Mouse (Mus musculus) liver, embryonic 14.5 days (tissue): Measurements from ENCODE around the gene Hcn3. TPM values are rescaled to one million over a fixed set of nuclear protein-coding genes. Genes with fewer than 3 reads are reported as not detected.

ENCODE experiments used
- ATAC-seq: fragments of 200-750 bp; cut with Nextera tagmentation; 2 replicates; pipeline ENCODE4 v1.8.0; 2017; ENCODE audit warnings: moderate number of reproducible peaks, mild to moderate bottlenecking, moderate library complexity; ENCODE audit not compliant: insufficient read depth
- DNase-seq, 3 experiments: peaks; one replicate each; pipeline ENCODE4 v3.0.0-alpha.2; 2012 to 2013; ENCODE audit warnings: low read depth in 3 of 3, low spot score in 3 of 3
- H3K27ac ChIP-seq: fragments of 300-500 bp; sonication (generic); 2 replicates; pipeline ENCODE4 v1.5.1; 2014; ENCODE audit warnings: moderate library complexity, mild to moderate bottlenecking, control low read depth, inconsistent platforms
- H3K27me3 ChIP-seq: fragments of 300-500 bp; sonication (generic); 2 replicates; pipeline ENCODE4 v1.6.1; 2014; ENCODE audit warnings: mild to moderate bottlenecking, low read length, moderate library complexity; ENCODE audit not compliant: control insufficient read depth, insufficient read depth
- H3K36me3 ChIP-seq: fragments of 300-500 bp; sonication (generic); replicated peaks from 2 replicates; pipeline ENCODE4 v1.6.1; 2014; ENCODE audit warnings: low read depth; ENCODE audit not compliant: control insufficient read depth, insufficient read depth
- H3K4me1 ChIP-seq, 2 experiments: fragments of 200-500 bp in 1 of 2; fragments of 300-500 bp in 1 of 2; sonication (generic) in 1 of 2; replicated peaks; 2 replicates each; pipeline ENCODE4 v1.6.1; 2012 to 2014; ENCODE audit warnings: antibody characterized with exemption in 1 of 2, inconsistent platforms in 1 of 2, low read length in 1 of 2; ENCODE audit not compliant: control insufficient read depth in 2 of 2, insufficient read depth in 2 of 2
- H3K4me2 ChIP-seq: fragments of 300-500 bp; sonication (generic); 2 replicates; pipeline ENCODE4 v1.6.1; 2014; ENCODE audit warnings: low read depth, mild to moderate bottlenecking, control low read depth, moderate library complexity
- H3K4me3 ChIP-seq, 2 experiments: fragments of 200-500 bp in 1 of 2; fragments of 300-500 bp in 1 of 2; sonication (generic) in 1 of 2; 2 replicates each; pipeline ENCODE4 v1.5.1; 2012 to 2014; ENCODE audit warnings: low read depth in 2 of 2, low read length in 2 of 2, mild to moderate bottlenecking in 2 of 2, control low read depth in 1 of 2, inconsistent platforms in 1 of 2, moderate library complexity in 1 of 2; ENCODE audit not compliant: insufficient read depth in 1 of 2
- H3K9ac ChIP-seq: fragments of 300-500 bp; sonication (generic); replicated peaks from 2 replicates; pipeline ENCODE4 v1.6.1; 2014; ENCODE audit warnings: mild to moderate bottlenecking, control low read depth, moderate library complexity
- H3K9me3 ChIP-seq: fragments of 300-500 bp; sonication (generic); 2 replicates; pipeline ENCODE4 v1.6.1; 2016; ENCODE audit warnings: low read length, mixed read lengths; ENCODE audit not compliant: control insufficient read depth
- CTCF ChIP-seq: IDR thresholded peaks from 2 replicates; pipeline ENCODE4 v1.5.1; 2016; ENCODE audit warnings: antibody characterized with exemption, low read depth, control low read depth
- EP300 ChIP-seq: IDR thresholded peaks from 2 replicates; pipeline ENCODE4 v1.6.1; 2016; ENCODE audit warnings: antibody characterized with exemption, low read depth
- WGBS: fragments of 180-500 bp; shearing (Covaris S2); extraction: QIAGEN DNeasy Blood & Tissue Kit; methylation state at CpG from one replicate; pipeline ENCODE4 v1.1.7; 2014; ENCODE audit not compliant: insufficient replicate concordance; 5-methylcytosine and 5-hydroxymethylcytosine counted together
- polyA plus RNA-seq, 2 experiments: library from polyadenylated mRNA; depleted of rRNA in 1 of 2; stranded (reverse) in 1 of 2; unstranded in 1 of 2; fragments of >200 nt; fragmentation: Nextera tagmentation in 1 of 2; extraction: Ambion mirVana in 1 of 2; gene quantifications; 2 replicates each; pipeline versions ENCODE4 v1.2.1 to v1.2.3; 2012 to 2014

Gene Hcn3
- polyA plus RNA-seq, 2 experiments, result 0.31 to 0.55 TPM

DNA sequence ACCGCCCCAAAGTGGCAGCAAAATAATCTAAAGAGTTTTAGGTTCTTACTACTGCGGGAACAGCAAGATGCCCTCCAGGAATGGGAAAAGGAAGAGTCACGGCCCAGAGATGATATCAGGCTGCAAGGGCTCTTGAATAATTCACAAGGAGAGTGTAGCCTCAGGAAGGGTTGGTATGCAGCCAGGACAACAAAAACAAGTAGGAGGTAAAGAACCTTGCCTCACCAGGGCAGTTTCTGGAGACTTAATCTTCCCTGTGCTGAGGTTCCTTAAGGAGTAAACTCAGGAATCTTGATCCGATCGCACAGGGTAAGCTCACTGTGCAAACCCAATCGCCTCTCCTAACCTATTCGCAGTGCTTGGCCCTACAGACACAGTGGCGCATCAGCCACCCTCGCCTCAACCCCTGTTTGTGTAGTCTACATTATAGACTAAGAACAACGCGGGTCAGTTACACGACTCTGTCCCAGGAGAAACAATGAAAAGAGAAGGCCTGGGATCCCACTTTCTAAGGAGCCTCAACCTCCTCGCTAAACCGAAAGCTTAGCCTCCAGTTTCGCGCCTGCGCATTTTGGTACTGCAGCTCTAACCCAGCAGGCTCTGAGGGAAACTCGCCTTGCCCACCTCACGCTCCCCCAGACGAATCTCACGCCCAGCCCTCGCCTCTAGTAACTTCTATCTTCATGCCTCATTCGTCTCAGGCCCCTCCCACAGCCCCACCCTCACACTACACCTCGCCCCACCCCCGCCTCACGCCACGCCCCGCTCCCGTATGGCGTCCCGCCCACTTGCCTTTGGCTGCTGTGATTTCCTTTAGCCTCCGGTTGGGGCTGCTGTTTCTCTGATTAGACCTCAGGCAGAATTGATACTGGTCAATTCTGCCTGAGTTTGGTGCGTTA lies 36.2 kb upstream of the Hcn3 start:
- peak; percentile 75 to 83 (median 76) for DNase-seq
- peak overlapping the region; percentile 38 for H3K9ac ChIP-seq
- H3K9me3 ChIP-seq, result no peaks in the 10 kb centered on the region
- peak overlapping the region; percentile 76 for H3K4me2 ChIP-seq
- H3K4me3 ChIP-seq, result peak overlapping the region; percentile 48 to 88
- peaks cover 6 to 13% of the 10 kb centered on the region in 2 experiments for H3K4me1 ChIP-seq
- no peak overlapping the region for H3K27ac ChIP-seq
- 7% methylated on average over 33 of the region's 33 CpGs for WGBS
- no peaks in the 10 kb centered on the region for H3K36me3 ChIP-seq
- no peaks in the 10 kb centered on the region for H3K27me3 ChIP-seq
- ATAC-seq, result peak; percentile 95
- TF ChIP-seq EP300 (no peak), CTCF (peak; percentile 57)

DNA sequence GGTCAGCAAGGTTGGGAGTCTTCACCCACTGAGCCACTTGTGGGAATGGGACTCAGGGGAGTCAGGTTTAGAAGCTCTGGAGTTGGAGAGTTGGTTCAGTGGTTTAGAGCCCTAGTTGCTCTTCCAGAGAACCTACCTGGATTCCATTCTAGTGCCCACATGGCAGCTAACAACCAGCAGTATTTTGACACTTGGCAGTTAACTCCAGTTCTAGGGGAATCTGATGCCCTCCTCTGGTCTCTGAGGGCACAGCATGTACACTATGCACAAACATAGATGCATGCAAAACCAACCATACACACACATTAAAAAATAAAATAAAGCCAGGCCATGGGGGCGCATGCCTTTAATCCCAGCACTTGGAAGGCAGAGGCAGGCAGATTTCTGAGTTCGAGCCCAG lies 33.9 kb upstream of the Hcn3 start:
- Histone ChIP-seq H3K4me3 (no peak overlapping the region), H3K4me1 (peaks cover 6 to 13% of the 10 kb centered on the region in 2 experiments), H3K36me3 (no peaks in the 10 kb centered on the region), H3K4me2 (no peak overlapping the region), H3K27me3 (no peaks in the 10 kb centered on the region), H3K27ac (no peak overlapping the region), H3K9ac (no peak overlapping the region), H3K9me3 (no peaks in the 10 kb centered on the region)
- ATAC-seq (no peak), DNase-seq (no peak)
- TF ChIP-seq EP300 (no peak), CTCF (peak; percentile 43)
- WGBS, result 62% methylated on average over 2 of the region's 2 CpGs

DNA sequence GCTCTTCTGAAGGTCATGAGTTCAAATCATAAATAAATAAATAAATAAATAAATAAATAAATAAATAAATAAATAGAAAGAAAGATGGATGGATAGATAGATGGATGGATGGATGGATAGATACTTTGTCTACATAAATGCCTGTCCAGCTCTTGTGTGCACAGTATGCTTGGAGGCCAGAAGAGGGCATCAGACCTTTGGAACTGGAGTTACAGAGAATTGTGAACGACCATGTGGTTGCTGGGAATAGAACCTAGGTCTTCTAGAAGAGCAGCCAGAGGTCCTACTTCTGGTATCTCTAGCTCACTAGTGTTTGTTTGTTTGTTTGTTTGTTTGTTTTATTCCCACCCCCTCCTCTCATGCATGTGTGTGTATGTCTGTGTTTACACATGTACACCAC lies 33.4 kb upstream of the Hcn3 start:
- H3K9ac ChIP-seq, result no peak overlapping the region
- H3K27ac ChIP-seq, result no peak overlapping the region

DNA sequence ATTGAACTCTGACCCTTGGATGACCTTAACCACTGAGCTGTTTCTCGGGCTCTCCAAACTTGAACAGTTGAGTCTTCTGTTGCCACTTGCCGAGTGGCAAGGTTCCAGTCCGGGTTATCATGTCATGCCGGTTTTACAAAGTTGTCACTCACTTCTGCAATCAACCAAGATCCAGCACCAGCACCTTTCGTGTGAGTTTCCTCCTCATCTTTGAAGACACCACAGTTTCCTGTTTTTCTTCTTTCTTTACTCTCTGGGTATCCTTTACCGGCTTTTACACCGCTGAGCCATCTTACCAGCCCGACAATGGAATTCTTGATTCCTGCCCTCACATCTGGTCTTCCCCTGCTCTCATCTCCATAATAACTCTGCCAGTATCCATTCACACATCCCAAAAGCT lies 30.4 kb upstream of the Hcn3 start:
- no peaks in the 10 kb centered on the region for H3K27me3 ChIP-seq
- H3K4me2 ChIP-seq, result no peak overlapping the region
- H3K36me3 ChIP-seq, result no peaks in the 10 kb centered on the region
- peaks cover 0 to 2% of the 10 kb centered on the region in 2 experiments; a peak in 2 of 4 replicates for H3K4me1 ChIP-seq
- DNase-seq (no peak), ATAC-seq (no peak)
- no peak overlapping the region for H3K4me3 ChIP-seq
- H3K9ac ChIP-seq, result no peak overlapping the region
- TF ChIP-seq CTCF, result no peak
- no peak for TF ChIP-seq EP300
- H3K9me3 ChIP-seq, result no peaks in the 10 kb centered on the region
- WGBS, result 14% methylated on average over 8 of the region's 8 CpGs
- no peak overlapping the region for H3K27ac ChIP-seq

More for the DNA sequence above, 33.4 kb upstream of the Hcn3 start:
- Histone ChIP-seq H3K36me3 (no peaks in the 10 kb centered on the region), H3K9me3 (no peaks in the 10 kb centered on the region), H3K4me3 (no peak overlapping the region), H3K4me2 (no peak overlapping the region), H3K27me3 (no peaks in the 10 kb centered on the region), H3K4me1 (peaks cover 6 to 13% of the 10 kb centered on the region in 2 experiments)
- TF ChIP-seq EP300 (no peak), CTCF (peak; percentile 17; the same call in 1 of the 2 replicates)
- ATAC-seq (no peak), DNase-seq (no peak)
- WGBS, result 21% methylated on average over 1 of the region's 1 CpGs

DNA sequence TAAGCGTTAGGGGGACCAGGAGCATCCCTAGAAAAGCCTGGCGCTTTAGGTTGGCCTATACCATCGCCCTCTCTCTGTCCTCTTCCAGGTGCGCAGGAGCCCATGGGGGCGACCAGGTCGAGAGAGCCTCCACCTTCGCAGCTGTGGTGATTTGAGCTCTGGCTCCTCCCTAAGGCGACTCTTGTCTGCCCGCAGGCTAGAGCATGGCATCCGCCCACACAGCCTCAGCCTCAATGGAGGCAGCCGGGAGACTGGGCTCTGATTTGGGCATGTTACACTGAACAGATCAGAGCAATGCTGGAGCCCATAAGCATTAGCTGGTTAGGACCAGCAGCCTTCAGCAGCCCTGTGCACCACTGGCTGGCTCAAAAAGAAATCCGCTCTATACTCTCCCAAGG lies 28.5 kb upstream of the Hcn3 start:
- ATAC-seq (no peak), DNase-seq (no peak)
- 72% methylated on average over 12 of the region's 12 CpGs for WGBS
- Histone ChIP-seq H3K4me1 (0 out of 4 replicates have a peak, but pooled peaks cover 0 to 2% of the 10 kb centered on the region in 2 experiments), H3K9me3 (no peaks in the 10 kb centered on the region), H3K36me3 (no peaks in the 10 kb centered on the region), H3K4me2 (no peak overlapping the region), H3K27me3 (no peaks in the 10 kb centered on the region), H3K9ac (no peak overlapping the region), H3K4me3 (no peak overlapping the region), H3K27ac (no peak overlapping the region)
- TF ChIP-seq EP300, result no peak
- TF ChIP-seq CTCF, result no peak
